Mouse (Mus musculus): ENCODE measurements at regions not wholly inside any gene's neighbourhood (a gene's known extent, or its start where the extent isn't known, plus 50 kb on each side); places are given as distances from the start of the nearest gene placed in this dataset.

DNA sequence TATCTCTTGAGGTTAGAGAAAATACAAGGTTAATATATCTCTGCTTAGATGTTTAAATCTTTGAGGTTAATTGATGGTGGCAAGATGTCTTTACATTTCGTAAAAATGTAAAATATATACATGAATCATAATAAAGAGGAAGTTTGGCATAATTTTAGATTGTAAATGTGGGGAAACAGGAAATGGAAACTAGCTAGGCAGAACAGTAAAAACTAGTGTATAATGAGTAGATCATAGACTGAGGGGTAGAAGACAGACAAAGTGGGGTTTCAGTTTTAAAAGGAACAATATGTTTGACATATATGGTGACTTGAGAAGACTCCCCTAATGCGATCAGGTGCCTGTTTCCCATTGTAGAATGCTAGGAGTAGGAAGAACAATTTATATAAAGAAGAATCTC, 519.3 kb downstream of the Lmo4 start:
- DNase-seq, result no peak

DNA sequence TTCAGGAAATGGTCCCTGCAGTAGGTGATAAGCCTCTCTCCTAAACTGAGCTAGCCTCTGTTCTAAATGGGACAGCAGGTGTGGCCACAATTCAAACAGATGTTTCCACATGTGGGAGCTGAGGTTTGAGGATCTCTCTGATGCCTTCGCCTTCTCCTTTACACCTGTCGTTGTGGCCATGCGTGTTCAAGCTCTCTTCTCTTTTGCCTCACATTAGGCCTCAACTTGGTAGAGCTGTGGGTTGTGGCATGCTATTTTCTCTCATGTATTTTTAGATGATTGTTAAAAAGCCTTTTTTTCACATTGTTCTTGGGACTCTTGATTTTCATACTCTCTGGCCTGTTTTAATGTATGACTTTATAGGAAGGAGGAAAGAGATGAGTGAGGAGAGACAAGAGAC, 526.8 kb downstream of the Lmo4 start:
- DNase-seq, result peak; percentile 64 to 78

DNA sequence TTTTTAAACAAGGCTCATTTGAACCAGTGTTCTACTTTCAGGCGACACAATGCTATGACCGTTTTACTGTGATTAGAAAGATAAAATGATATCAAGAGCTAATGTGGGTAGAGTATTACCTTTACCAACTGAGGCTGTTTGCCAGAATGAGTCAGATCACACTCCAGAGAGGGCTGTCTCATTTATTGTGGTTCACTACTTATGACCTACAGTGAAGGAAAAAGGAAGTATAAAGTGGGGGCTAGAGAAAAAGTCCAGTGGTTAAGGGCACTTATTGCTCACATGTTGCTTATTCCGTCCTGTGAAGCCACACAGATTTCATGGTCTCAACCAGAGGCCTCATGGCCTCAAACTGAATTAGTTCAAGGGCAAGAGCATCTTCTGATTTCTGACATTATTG, 530.2 kb downstream of the Lmo4 start:
- DNase-seq, result no peak

DNA sequence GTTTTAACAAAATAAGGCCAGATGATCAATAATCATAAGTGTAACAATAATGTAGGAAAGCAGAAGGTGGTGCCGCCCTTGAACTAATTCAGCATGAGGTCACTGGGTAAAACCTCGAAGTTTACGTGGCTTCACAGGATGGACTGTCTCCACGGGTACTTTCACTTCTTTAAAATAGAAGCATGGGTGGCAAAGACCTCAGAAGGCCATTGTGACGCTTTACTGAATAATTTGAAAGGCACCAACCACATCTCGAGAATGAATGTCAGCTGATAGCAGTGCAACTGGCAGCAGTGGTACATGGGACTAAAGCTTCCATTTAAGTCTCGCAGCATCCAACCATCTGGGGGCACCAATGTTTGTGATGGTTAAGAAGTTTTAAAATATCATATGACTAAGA, 530.6 kb downstream of the Lmo4 start:
- DNase-seq, result no peak

DNA sequence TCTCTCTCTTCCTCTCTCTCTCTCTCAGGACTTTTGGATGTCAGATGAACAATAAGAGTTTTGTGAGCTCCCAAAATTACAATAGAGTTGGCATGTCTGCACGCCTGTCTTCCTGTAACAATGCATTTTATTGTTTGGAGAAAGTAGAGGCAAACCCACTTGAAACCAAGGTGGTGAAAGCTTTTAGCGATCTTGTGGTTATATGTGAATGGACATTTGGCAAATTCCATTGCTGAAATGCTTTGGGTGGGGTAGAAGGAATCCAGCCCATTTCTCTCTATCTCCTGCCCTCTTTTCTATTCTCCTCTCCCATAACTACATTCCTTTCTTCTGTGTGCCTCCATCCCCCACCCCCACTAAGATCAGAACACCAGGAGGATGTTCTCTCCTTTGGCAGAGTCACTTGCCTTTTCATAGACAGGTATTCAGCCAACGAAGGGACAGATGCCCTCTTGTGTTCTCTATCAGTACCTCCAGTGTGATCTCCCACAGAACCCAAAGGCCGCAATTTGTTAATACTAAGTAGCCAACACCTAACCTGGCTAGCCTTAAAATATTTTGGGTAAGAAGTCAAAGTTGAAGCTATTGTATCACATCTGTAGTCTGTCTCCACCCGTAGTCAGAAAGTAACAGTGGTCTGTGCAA, 542.9 kb downstream of the Lmo4 start:
- DNase-seq, result no peak

DNA sequence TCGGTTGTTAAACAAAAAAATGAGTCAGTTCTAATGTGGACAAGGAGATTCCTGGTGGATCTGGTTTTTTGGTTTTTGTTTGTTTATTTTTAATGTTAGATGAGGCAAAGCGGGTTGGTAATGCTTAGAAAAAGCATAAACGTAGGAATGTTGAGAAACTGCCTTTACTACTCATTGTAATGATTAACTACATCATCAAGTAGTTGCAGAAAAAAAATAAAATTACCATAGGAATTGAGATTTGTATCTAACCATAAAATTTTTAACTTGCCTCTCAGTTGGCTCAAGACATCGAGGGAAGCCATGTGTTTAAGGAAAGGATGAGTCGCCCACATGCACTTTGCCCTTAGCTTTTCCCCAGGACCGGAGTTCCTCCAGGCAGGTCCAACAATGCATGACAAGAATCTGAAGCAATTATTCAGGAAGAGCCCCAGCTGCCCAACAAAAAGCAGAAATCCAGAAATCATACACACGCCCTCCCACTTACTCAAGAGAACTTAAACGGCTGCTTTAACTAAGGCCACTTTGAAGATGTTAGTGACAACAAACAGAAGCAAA, 545.5 kb downstream of the Lmo4 start:
- no peak for DNase-seq

DNA sequence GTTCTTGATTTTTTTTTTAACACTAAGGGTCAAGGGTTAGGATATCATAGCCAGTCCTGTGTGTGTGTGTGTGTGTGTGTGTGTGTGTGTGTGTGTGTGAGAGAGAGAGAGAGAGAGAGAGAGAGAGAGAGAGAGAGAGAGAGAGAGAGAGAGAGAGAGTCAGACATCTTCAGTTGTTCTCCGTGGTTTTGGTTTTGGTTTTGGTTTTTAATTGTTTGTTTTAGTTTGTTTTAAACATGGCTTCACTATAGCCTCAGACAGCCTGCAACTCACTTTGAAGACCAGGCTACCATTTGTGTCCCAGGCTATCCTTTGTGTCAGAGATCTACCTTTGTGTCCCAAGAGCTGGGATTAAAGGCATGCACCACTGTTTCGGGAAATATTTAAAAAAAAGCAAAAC, 557.8 kb downstream of the Lmo4 start:
- no peak for DNase-seq

DNA sequence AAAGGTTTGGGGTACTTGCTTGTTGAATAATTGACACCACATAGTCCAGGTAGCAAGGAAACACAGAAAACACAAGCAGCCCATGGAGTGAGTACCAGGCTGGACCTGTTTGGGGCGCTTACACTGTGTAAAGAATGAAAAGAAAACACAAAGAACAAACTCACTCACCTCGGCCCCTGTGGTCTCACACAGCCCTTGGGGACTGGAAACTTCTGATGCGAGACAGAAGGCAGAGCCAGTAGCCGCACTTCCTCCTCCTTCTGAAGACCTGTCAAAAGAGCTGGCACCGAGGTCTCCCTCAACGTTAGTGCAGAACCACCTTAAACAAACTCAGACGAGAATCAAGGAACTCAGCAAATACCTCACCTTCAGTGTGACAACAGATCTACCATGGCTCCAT, 558.2 kb downstream of the Lmo4 start:
- peak; percentile 56 to 63 for DNase-seq

DNA sequence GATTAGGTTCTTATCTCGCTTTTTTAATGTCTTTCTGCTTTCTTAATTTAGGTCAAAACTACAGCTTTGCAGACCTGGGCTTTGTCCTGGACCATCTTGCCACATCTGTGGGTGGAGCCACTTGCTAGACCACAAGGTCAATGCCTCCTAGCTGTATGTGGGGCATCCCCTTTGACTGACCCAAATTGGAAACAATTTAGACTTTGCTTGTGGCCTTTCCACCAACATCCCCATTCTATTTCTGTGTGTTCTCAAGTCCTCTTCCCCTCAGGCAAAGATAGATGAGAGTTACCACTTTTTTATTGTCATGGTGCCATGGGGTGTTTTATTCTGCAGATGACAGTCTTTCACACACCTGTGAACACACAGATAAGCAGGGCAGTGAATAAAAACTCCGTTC, 572.0 kb downstream of the Lmo4 start:
- DNase-seq, result no peak

DNA sequence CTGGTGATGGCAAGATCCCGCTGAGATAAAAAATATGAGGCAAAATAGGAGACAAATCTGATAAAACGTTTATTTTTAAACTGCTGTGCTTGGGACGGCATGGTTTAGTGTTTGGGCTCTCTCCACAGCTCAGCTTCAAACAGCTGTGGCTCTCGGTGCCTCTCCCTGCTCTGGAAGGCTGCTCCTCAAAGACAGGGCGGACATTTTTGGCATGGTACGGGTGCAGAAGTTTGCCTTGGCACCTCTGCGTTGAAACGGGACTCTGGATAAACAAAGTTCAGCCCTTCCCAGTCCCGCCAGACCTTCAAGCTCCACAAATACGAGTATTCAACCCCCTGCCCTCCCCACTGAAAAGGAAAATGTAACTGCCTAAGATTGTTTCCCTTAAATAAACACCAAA, 573.8 kb downstream of the Lmo4 start:
- DNase-seq, result no peak

DNA sequence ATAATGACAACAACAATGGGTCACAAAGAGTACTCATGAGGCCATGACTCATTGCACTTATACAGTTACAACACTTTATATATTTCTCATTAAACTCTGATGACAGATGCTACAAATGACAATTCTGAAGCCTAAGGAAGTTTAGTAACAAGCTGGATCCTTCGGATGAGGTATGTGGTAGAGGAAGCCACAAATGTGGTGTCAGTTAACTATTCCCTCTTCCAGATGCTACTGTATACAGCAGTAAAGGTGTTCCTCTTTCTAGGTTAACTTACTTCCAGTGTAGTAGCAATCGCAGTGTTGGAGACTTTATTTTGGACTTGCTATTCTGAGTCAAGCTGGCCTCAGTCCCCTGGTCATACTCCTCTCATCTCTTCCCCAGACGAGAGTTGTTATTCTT, 580.1 kb downstream of the Lmo4 start:
- no peak for DNase-seq

DNA sequence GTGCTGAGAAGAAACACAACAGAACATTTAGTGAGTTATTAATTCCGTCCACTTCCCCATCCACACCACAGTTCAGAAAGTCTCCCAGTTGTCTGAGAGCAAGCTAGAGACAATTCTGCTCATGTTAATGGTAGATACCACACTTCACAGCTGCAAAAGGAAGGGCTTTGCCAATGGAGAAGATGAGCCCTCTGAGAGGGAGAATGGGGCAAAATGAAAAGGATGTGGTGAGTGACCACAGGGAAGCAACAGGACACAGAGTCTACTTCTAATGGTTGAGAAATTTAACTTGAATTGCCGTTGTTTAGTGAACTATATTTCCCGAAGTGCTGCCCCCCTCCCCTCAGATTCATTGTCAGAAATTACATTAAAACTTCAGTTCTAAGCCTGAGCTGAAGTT, 582.7 kb downstream of the Lmo4 start:
- DNase-seq, result no peak

DNA sequence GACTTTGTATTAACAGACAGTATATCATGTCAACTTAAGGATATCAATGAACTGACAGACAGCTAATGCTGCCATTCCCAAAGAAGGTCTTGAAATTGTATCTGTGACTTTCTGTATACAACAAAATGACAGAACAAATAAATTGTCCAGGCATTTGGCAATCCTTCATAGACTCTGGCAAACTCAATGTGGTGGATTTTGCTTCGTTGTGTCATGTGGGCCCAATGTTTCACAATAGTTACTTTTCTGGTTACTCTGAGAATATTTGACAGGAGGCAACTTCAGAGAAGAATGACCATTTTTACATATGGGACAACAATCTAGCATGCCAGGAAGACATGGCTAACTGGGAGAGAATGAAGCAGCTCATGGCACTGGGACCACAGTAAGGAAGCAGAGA, 585.9 kb downstream of the Lmo4 start:
- DNase-seq, result no peak

DNA sequence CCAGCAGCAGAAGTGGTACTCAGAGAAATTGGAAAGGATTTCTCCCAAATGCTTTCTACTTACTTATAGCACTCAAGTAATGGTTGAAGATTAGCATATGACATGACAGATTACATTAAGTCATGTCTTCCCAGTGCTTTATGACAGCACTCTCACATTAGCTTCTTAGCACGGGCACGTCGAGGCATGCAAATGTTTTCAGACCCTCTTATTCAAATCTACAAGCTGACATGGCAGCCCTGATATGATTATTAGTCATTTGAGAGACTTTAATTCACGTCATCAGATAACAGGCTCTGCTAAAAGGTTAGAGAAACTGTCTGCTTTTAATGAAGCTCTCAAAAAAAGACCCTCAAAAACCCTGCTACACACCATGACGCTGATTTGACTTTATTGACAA, 590.1 kb downstream of the Lmo4 start:
- DNase-seq, result no peak

DNA sequence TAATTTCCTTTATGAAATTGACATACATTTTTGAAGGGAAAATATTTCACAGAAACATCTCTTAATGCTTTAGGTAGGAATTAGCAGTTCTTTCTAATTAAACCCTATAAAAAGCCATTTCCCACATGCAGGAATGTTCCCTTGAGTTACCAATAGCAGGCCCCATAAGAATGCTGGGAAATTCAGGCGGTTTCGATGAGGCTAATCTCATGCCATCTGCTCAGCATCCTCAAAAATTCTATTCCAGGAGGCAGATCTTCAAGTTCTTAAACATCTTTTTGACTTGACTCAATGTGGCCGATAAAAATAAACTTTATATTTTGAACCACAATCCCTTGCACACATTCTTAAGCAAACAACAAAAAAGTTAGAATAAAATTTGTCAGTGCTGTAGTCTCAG, 591.0 kb downstream of the Lmo4 start:
- no peak for DNase-seq

DNA sequence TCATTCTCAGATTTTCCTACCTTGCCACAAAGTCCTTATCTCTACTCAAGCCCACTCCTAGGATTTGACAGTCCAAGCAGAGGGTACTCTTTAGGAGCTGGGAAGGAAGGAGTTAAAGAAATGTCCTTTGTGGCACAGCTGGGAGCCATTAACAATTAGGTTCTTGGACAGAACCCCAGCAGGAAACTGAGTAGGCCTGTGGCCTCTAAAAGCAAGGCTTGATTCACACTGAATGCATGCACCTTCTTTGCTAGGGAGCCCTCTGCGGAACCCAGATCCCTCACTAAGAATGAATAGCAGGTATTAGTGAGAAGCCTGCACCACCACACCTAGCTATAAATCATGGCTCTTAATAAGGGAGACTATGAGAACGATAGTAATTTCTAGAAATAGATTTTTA, 595.3 kb downstream of the Lmo4 start:
- no peak for DNase-seq

DNA sequence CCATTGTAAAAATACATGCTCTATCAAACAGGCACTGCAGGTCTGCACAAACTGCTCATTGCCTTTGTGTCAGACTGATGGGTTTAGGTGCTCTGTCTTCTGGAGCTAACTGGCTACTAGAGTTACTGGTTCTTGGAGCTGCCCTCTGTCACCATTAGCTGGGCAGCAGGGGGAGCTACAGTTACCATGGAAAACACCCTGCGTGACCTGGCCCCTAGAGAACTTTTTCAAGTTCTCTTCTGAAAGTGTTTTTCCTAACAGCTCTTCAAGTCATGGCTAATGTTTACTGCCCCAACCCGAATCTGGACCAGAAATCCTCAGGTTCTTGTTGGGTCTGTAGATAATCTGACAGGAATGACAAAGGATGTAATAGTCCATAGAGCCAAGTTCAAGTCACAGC, 605.9 kb downstream of the Lmo4 start:
- peak; percentile 74 to 76 for DNase-seq

DNA sequence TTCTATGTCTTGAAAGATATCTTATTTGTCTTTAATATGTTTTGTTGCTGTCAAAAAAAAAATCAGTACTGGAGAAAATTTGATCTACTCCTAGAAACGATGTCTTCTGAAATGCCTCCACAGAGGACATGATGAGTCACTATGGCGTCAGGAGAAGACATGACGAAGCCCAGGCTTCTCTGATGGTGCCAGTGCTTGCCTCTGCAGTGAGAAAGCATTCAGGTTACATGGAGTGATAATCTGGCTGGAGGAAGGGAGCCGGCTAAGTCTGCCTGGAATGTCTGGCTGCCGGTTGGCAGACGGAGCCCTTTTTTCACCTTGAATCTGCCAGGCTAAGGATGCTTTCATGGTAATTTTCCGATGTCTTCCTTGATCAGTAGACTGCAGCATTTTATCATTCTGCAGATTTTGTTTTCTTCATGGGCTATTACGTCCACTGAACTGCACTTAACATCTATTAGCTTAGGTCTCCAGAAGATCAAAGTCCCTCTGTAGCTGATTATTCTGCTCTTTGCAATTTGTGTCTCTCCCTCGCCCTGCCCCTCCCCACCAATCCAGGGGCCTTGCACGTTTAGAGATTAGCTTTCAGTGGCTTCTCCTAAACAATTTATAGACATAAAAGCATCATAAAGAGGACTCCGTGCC, 607.9 kb downstream of the Lmo4 start:
- DNase-seq, result no peak

DNA sequence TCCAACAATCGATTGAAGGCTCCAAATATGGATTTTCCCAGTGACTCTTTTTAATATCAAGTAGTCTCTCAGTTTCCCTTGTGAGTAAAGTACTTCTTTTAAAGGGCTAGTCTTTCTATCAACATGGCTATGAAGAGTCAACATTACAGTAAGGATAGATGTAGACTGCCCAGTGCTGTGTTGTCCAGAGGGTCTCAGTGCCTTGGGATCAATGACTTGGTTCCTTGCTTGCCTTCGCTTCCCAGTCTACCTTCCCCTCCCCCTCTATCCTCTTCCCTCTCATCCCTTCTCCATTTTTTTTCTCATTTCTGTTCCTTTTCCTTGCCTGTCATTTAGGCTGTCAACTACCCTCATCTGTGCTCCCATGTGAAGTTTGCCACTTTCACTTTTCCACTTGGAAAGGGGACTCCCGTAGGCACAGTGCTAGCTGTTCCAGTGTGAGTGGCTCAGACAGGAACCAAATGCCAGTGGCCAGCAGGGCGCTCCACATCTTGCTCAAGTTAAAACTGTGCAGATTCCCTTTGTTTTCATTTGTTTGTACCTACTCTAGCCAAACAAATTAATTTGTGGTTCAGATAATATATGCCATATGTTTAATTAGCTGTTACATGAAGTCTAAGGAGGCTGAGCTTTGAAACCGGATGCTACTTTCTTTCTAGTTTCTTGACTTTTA, 608.9 kb downstream of the Lmo4 start:
- DNase-seq, result no peak

DNA sequence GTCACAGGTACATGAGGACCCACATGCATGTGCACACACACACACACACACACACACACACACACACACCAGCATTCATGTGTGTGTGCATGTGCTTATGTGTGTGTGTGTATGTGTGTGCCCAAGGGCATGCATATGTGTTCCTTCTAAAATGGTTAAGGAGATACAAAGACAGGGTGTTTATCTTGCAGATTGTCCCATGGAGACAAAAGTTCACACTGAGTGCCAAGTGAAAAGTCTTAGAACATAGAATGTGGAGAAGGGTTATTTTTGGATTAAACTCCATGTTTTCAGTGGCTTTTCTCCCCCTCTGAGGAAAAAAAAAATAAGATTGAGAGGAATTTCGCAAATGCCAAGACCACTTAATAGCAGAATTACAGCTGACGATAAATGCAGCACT, 609.9 kb downstream of the Lmo4 start:
- no peak for DNase-seq

DNA sequence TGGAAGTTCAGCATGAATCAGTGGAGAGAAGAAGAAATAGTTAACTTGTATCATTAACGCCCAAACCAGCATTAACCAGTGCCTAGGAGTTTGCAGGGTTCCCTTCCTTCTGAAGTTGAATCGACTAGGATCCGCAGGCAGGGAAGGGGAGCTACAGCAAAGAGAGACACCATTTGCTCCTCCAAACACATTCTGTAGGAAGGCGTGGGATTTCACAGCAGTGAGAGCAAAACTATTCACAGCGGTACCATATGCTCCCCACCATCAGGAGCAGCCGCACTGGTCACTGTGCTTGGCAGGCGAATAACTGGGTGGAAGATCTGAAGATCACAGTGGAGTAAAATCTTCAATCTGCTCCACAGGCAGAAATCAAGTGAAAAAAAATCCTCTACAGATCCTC, 610.3 kb downstream of the Lmo4 start:
- no peak for DNase-seq

DNA sequence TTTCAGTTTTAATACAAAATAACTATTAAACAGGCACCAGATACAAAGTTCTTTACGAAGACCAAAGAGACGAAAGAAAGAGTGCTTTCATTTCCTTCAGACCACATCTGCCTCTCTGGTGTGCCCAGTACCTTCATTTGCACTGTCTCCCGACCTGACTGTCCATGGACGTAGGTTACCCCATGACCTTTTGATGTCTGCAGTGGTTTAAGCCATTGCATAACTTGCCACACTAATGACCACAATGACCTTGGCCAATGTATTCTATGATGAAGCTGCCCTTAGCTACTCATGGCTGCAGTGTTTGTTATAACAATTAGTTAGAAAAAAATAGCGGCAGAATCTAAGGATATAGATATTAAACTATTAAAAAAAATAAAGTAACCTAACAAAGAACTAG, 618.4 kb downstream of the Lmo4 start:
- DNase-seq, result no peak

DNA sequence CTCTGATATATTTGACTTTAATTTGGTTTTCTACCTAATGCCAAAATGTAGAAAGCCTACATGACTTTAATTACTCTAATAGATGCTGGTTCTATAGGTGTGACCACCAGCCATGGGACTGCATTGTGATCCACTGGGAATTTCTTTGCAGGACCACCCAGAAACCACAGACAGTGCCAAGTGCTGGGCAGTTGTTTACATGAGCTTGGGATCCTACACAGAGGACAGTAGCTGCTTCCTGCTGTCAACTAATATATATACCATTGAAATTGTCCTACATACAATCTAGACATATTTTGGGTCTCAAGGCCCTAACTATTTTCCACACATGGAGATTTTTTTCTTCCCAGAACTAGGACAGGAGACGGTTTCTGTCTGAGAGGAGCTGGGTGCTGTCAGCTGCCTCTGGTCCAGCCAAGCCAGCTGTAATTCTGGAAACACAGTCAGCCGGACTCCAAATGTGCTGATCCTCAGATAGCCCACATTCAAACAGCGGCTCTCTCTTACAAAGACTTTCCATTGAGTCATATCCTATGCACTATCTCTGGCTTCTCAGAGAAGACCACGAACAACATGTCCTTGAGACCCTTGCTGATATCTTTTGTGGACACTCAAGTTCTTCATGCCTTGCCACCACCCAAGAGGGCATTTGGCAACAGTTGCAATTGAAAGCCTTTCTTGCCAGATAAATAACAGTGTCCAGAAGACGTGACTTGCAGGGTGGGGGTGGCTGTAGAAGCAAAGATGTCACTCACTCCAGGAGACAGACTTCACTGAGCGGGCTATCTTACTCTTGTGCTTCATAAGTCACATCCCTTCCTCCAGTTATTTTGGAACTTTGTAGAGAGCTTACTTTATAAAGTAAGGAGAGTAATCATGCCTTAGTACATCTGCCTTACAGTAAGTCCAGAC, 620.1 kb downstream of the Lmo4 start:
- DNase-seq, result no peak

Data from thymus, postnatal 36 days (tissue).